Mouse (Mus musculus): ENCODE data around the gene Ric3. TPM values are rescaled to one million over a fixed set of nuclear protein-coding genes. Genes with fewer than 3 reads are reported as not detected.

The Ric3 gene
- polyA plus RNA-seq (2012; rRNA removed; ENCODE audit: low replicate concordance), result 1.7 and 2.2 TPM in 2 replicates

DNA sequence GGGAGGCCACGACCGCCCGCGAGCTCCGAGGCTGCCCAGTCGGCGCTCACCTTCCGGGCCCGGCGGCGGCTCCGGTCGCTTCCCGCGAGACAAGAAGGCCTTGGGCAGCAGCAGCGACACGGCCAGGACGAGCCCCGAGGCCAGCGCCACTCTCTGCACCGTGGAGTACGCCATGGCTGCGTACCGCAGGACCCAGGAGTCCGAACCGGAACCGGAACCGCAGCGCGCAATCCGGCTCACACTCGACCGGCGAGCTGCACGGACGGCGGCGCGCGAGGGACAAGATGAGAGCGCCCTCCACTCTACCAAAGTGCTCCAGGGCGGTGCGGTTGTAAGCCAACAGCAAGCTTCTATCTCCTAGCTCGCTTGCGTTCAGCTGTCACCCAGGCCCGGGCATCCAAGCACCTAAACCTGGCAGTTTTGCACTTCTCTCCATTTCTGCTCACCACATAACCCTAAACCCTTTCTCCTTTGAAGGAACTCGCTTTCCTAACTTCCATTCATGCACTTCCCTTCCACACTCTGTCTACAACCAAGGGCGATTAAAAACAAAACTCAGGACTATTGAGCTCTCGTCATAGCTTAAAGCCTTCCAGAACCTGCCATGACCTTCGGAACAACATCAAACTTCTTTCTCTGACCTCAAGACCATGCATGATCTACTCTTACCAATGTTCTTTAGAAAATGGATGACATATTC lies at the start of gene Ric3:
Ric3 (minus strand) TSS at position 219 of the 700 bp plus-strand sequence.

Other genes with a start within 250 kb of the Ric3 start
- not detected in 2 replicates for gene Olfr516, start 232.8 kb downstream of the Ric3 start, polyA plus RNA-seq (2012; rRNA removed; ENCODE audit: low replicate concordance)
- gene Olfr517, start 211.0 kb downstream of the Ric3 start, polyA plus RNA-seq (2012; rRNA removed; ENCODE audit: low replicate concordance), result not detected in 2 replicates
- not detected in 2 replicates for gene Olfr518, start 198.3 kb downstream of the Ric3 start, polyA plus RNA-seq (2012; rRNA removed; ENCODE audit: low replicate concordance)
- gene Olfr519, start 188.9 kb downstream of the Ric3 start, polyA plus RNA-seq (2012; rRNA removed; ENCODE audit: low replicate concordance), result not detected in 2 replicates
- gene Nlrp10, start 153.2 kb downstream of the Ric3 start, polyA plus RNA-seq (2012; rRNA removed; ENCODE audit: low replicate concordance), result 0.24 and 0.47 TPM in 2 replicates
- 131 and 285 TPM in 2 replicates for gene Eif3f, start 148.9 kb downstream of the Ric3 start, polyA plus RNA-seq (2012; rRNA removed; ENCODE audit: low replicate concordance)
- 2.0 and 2.1 TPM in 2 replicates for gene Tub, start 133.0 kb downstream of the Ric3 start, polyA plus RNA-seq (2012; rRNA removed; ENCODE audit: low replicate concordance)
- gene Lmo1, start 91.9 kb upstream of the Ric3 start, polyA plus RNA-seq (2012; rRNA removed; ENCODE audit: low replicate concordance), result 28.8 and 37.2 TPM in 2 replicates

Measured in mammary gland, adult 2 months (tissue).